Mouse (Mus musculus): Measurements from ENCODE around the gene Guca1a.

- no peak for TF ChIP-seq CTCF (IDR thresholded peaks at IDR 0.05; ENCODE audit: insufficient read depth, low read depth, low read length)
- no peak for TF ChIP-seq POLR2A (IDR thresholded peaks at IDR 0.05; ENCODE audit: insufficient read depth, low read depth, low read length)
Measured at GRCm38 (mm10) chr17:47444113-47444512, 43.7 kb upstream of the Guca1a start.
